Mouse (Mus musculus): ENCODE results near the gene Znrd1. TPM values are rescaled to one million over a fixed set of nuclear protein-coding genes. Genes with fewer than 3 reads are reported as not detected.

Znrd1 gene
- total RNA-seq, 1 experiment from 2014 or later, result 33.8 TPM

- DNase-seq, result no peak
Observed at GRCm38 (mm10) chr17:36971172-36971850, 13.0 kb upstream of the Znrd1 start.

GRCm38 (mm10) chr17:36970316-36970890 is 12.0 kb upstream of the Znrd1 start:
- DNase-seq, result no peak

GRCm38 (mm10) chr17:36966875-36967274 is 8.5 kb upstream of the Znrd1 start:
- no peak for DNase-seq

- no peak for DNase-seq
Observed at GRCm38 (mm10) chr17:36961125-36961524, 2.8 kb upstream of the Znrd1 start.

GRCm38 (mm10) chr17:36958884-36959283 is 525 bp upstream of the Znrd1 start:
- no peak for DNase-seq

- DNase-seq, result no peak
Observed at GRCm38 (mm10) chr17:36953062-36953461, 5.3 kb downstream of the Znrd1 start.

GRCm38 (mm10) chr17:36952631-36953030 is 5.7 kb downstream of the Znrd1 start:
- DNase-seq, result no peak

- DNase-seq, result peak; percentile 94
Observed at GRCm38 (mm10) chr17:36950981-36951947, 7.1 kb downstream of the Znrd1 start, which contains the start of gene Ppp1r11. Ppp1r11 (minus strand) TSS chr17:36951741.

GRCm38 (mm10) chr17:36949265-36949664 is 9.1 kb downstream of the Znrd1 start:
- DNase-seq, result no peak

- DNase-seq, result no peak
Observed at GRCm38 (mm10) chr17:36948286-36948685, 10.1 kb downstream of the Znrd1 start.

- peak; percentile 75 for DNase-seq
Observed at GRCm38 (mm10) chr17:36947051-36947819, 11.1 kb downstream of the Znrd1 start.

GRCm38 (mm10) chr17:36944121-36944775 is 14.1 kb downstream of the Znrd1 start:
- DNase-seq, result no peak

GRCm38 (mm10) chr17:36943691-36944090 is 14.7 kb downstream of the Znrd1 start:
- DNase-seq, result no peak

- peak; percentile 10 for DNase-seq
Observed at GRCm38 (mm10) chr17:36942791-36943471, 15.4 kb downstream of the Znrd1 start, which contains the start of gene Rnf39. Rnf39 (plus strand) TSS chr17:36942918.

GRCm38 (mm10) chr17:36942391-36942790 is 16.0 kb downstream of the Znrd1 start:
- peak; percentile 39 for DNase-seq

GRCm38 (mm10) chr17:36938056-36938455 is 20.3 kb downstream of the Znrd1 start:
- peak; percentile 75 for DNase-seq

GRCm38 (mm10) chr17:36931806-36932205 is 26.6 kb downstream of the Znrd1 start:
- peak; percentile 43 for DNase-seq

GRCm38 (mm10) chr17:36931130-36931529 is 27.2 kb downstream of the Znrd1 start:
- no peak for DNase-seq

GRCm38 (mm10) chr17:36930233-36930632 is 28.1 kb downstream of the Znrd1 start:
- no peak for DNase-seq

- no peak for DNase-seq
Observed at GRCm38 (mm10) chr17:36929236-36929932, 29.0 kb downstream of the Znrd1 start.

All from adrenal gland, postnatal 25 days (tissue).